Mouse (Mus musculus): ENCODE measurements around the gene Nr1i3.
A peak's percentile ranks its signal among the peaks of the same experiment; 100 is the strongest.

Nr1i3 gene

DNA sequence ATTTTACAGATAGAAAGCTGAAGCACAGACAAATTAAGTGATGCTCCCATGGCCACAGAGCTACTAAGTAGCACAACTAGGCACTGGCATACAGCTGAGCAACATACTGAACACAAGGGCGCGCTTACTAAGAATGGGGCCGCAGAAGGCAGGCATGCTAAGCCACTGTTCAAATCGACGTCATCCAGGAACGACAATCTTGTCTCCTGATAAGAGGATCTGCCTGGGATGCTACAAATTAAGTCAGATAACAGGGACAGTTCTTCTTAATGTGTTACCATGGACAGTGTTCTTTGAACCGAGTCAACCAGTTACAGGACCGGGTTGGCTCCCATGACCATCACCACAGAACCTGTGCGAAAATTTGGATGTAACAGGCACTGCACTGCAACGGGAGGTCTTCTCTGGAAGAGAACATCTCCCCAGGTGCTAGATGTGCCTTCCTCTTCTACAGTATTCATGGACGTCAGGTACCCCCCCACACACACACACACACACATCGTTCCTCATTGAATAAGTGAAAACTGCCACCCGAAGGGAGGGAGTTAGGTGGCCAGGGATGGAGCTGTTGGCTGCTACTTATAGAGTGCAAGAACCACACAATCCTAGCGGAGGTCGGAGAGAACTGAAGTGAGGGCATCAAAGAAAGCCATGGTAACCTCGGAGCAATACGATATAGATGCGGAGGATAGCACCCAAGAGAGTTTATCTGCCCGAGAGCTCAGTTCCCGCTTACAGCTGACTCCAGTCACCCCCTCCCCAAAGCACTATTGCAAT is 18.5 kb upstream of the Nr1i3 start:
- no peak for DNase-seq (ENCODE audit: low spot score in 2 of 2)

- DNase-seq (ENCODE audit: low spot score in 2 of 2), result peak in 1 of 2 experiments; percentile 12
These were observed 17.8 kb upstream of the Nr1i3 start, which contains the start of gene Pcp4l1 for GRCm38 (mm10) chr1:171195887-171196397. Gene Pcp4l1 (minus strand): TSS chr1:171196268.

- no peak for DNase-seq (ENCODE audit: low spot score in 2 of 2)
These were observed 14.2 kb upstream of the Nr1i3 start for GRCm38 (mm10) chr1:171199532-171199931.

DNA sequence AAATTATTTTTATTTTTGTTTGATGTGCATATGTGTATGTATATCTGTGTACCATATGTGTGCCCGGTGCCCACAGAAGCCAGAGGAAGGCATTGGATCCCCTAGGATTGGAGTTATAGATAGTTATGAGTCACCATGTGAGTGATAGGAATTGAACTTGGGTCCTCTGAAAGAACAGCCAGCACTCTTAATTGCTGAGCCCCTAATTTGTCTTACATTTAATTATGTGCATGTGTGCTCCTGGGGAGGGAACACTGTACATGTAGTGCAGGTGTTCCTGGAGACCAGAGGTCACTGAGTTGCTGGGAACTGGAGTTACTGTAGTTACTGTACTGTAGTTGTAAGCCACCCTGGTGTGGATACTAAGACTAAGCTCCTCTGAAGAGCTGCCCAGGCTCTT is 13.0 kb upstream of the Nr1i3 start:
- DNase-seq (ENCODE audit: low spot score in 2 of 2), result no peak

GRCm38 (mm10) chr1:171203471-171204248 is 10.1 kb upstream of the Nr1i3 start:
- no peak for DNase-seq (ENCODE audit: low spot score in 2 of 2)

DNA sequence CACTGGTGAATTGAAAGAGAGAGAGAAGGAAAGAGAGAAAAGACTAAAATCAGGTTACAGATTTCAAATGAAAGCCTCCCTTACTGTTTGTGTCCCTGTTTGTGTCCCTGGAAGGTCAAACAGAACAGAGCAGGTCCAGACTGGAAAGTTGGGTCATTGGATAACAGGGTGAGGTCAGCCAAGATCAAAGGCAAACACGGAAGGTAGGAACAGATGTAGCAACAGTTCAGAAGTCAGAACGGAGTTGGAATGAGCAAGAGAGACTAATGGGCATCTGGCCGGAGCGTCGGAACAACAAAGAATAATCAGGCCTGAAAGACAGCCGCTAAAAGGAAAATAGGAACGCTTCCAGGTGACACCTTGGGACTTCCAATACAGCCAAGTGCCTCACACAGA is 9.5 kb upstream of the Nr1i3 start:
- no peak for DNase-seq (ENCODE audit: low spot score in 2 of 2)

DNA sequence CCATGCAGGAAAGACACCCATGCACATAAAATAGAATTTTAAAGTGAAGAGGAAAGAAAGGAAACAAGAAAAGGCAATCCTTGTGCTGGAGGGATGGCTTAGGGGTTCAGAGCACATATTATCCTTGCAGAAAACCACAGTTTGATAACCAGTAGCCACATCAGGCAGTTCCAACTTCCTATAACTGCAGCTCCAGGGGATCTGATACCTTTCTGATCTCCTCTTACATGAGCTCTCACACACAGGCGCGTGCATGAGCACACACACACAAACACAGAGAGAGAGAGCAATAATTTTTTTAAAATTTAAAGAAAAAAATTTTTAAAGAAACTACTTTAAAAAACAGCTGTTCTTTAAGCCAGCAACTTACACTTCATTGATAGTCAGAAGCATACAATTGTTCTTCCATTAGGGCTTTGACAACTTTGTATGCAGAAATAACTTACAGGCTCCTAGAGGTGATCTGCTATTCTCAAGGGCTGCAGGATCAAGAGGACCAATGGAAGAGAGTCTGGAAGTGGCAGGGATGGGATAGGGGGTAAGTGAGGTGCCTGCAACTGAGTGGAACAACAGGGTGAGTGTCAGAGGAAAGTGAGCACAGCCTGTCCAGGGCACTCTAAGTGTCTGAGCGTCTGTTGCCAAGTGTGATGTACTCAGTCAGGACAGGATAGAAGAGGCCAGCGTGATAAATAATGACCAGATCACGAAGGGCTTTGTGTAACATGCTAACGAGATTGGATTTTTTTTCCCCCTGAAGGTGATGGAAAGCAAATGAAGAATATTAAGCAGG is 7.9 kb upstream of the Nr1i3 start:
- no peak for DNase-seq (ENCODE audit: low spot score in 2 of 2)

DNA sequence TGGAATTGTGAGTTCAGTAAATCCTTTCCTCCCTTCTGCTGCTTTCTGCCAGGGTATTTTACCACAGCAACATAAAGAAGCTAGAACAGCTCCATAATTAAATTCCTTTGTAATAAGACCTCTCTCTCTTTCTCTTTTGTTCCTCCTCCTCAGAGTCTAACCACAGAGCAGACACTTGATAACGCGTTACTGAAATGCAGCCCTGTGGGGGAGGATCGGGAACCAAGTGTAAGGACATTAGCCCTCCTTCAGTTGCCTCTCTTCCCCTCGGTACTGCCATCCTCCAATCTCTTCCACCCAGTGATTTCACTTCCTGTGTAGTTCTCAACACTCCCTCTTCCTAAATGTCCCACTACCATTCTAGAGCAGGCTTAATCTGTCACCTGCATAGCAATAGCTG is 4.4 kb upstream of the Nr1i3 start:
- DNase-seq (ENCODE audit: low spot score in 2 of 2), result no peak

- DNase-seq (ENCODE audit: low spot score in 2 of 2), result no peak
These were observed 916 bp upstream of the Nr1i3 start for GRCm38 (mm10) chr1:171212854-171213253.

DNA sequence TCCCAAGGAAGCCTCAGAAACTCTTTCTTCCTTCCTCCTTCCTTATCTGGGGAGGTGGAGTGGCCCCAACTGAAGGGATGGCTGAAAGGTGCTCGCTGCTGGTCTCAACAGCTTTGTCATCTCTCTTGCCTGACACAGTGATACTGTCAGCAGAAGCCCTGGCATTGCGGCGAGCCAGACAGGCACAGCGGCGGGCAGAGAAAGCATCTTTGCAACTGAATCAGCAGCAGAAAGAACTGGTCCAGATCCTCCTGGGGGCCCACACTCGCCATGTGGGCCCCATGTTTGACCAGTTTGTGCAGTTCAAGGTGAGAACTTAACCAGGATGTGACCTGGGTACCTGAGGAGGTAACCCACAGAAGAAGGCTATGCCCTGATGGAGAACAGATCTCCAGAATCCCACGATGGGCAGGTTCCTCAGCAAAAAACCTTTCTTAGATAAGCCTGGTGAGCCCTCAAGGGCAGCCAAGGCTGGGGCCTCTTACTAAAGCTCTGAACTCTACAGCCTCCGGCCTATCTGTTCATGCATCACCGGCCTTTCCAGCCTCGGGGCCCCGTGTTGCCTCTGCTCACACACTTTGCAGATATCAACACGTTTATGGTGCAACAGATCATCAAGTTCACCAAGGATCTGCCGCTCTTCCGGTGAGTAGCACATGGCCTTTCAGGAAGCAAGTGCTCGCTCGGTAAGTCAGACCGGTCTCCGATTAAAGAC is 2.6 kb downstream of the Nr1i3 start:
- no peak for DNase-seq (ENCODE audit: low spot score in 2 of 2)

GRCm38 (mm10) chr1:171220871-171221270 is 7.1 kb downstream of the Nr1i3 start:
- peak; percentile 73 to 82 for DNase-seq (ENCODE audit: low spot score in 2 of 2)

- DNase-seq (ENCODE audit: low spot score in 2 of 2), result no peak
These were observed 7.8 kb downstream of the Nr1i3 start for GRCm38 (mm10) chr1:171221281-171222193.

GRCm38 (mm10) chr1:171222238-171223155 is 8.7 kb downstream of the Nr1i3 start, which contains the start of gene Tomm40l:
Gene Tomm40l (minus strand): TSS chr1:171222514.
- peak; percentile 96 to 97 for DNase-seq (ENCODE audit: low spot score in 2 of 2)

GRCm38 (mm10) chr1:171223168-171223567 is 9.4 kb downstream of the Nr1i3 start:
- no peak for DNase-seq (ENCODE audit: low spot score in 2 of 2)

GRCm38 (mm10) chr1:171223796-171224195 is 10.0 kb downstream of the Nr1i3 start:
- DNase-seq (ENCODE audit: low spot score in 2 of 2), result no peak

GRCm38 (mm10) chr1:171224857-171225256 is 11.1 kb downstream of the Nr1i3 start, which contains the start of gene Apoa2:
Gene Apoa2 (plus strand): TSS chr1:171225054.
- DNase-seq (ENCODE audit: low spot score in 2 of 2), result no peak

DNA sequence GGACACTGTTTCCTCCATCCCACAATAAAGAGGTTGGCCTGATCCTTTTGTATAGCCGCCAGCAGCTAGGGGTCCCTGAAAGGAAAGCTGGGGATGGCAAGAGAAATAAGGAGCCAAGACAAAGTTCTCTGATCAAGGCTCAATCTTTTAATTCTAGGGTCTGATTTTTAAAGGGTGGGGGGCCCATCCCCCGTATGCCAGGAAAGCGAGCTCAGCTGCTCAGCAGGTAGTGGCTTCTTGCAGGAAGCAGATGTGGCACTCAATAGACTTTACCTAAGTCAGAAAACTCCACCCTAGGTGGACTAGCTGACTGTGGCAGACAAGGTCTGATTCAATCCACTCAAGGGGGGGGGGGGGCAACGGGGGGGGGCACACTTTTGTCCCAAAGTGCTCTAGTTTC is 13.0 kb downstream of the Nr1i3 start:
- DNase-seq (ENCODE audit: low spot score in 2 of 2), result no peak

DNA sequence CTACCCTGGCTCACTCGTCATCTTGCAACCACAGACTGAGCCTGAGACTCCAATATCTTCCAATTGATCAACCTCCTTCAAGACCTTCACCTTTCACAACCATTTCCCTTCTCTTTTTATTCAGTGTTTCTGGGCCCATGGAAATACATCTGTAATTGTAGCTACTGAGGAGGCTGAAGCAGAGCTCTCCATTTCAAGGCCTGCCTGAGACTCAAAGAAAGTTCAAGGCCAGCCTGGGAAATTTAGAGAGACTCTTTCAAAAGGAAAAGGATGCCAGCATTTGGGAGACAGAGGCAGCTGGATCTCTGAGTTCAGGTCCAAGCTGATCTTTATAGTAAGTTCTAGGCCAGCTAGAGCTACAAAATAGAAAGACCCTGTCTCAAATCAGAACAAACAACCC is 14.1 kb downstream of the Nr1i3 start:
- DNase-seq (ENCODE audit: low spot score in 2 of 2), result no peak

- DNase-seq (ENCODE audit: low spot score in 2 of 2), result no peak
These were observed 16.0 kb downstream of the Nr1i3 start for GRCm38 (mm10) chr1:171229750-171230149.

Measured in natural killer cell, adult 2 months (primary cell).